Mouse (Mus musculus): ENCODE results near the gene Igdcc4. TPM values are rescaled to one million over a fixed set of nuclear protein-coding genes. Genes with fewer than 3 reads are reported as not detected.
A peak's percentile ranks its signal among the peaks of the same experiment; 100 is the strongest.

The Igdcc4 gene
- polyA plus RNA-seq, 1 experiment from 2014 or later: 11.0 TPM

GRCm38 (mm10) chr9:65113694-65114093, 12.4 kb downstream of the Igdcc4 start:
- WGBS: 69% methylated on average over 2 of the region's 2 CpGs
- Histone ChIP-seq H3K4me2 (no peak overlapping the region), H3K4me1 (peaks cover 24% of the 10 kb centered on the region), H3K9ac (no peak overlapping the region), H3K36me3 (peaks cover 22% of the 10 kb centered on the region), H3K27me3 (replicated peaks) (peaks cover 3% of the 10 kb centered on the region; the same call in 1 of the 2 replicates), H3K27ac (replicated peaks) (no peak overlapping the region), H3K4me3 (no peak overlapping the region), H3K9me3 (no peaks in the 10 kb centered on the region)
- no peak for ATAC-seq (ENCODE audit: extremely low read depth, insufficient number of reproducible peaks, low FRiP score, low TSS enrichment)

- Histone ChIP-seq H3K36me3 (peaks cover 26% of the 10 kb centered on the region), H3K4me2 (no peak overlapping the region), H3K27me3 (replicated peaks) (no peaks in the 10 kb centered on the region), H3K27ac (replicated peaks) (peak overlapping the region; percentile 65), H3K4me1 (peaks cover 11% of the 10 kb centered on the region), H3K9ac (peak overlapping the region; percentile 17; the same call in 1 of the 2 replicates), H3K4me3 (no peak overlapping the region), H3K9me3 (no peaks in the 10 kb centered on the region)
- ATAC-seq (ENCODE audit: extremely low read depth, insufficient number of reproducible peaks, low FRiP score, low TSS enrichment): no peak
- WGBS: 29% methylated on average over 2 of the region's 2 CpGs
Observed at GRCm38 (mm10) chr9:65115891-65116290, 14.6 kb downstream of the Igdcc4 start.

- H3K4me2 ChIP-seq: no peak overlapping the region
- no peak for ATAC-seq (ENCODE audit: extremely low read depth, insufficient number of reproducible peaks, low FRiP score, low TSS enrichment)
- peaks cover 13% of the 10 kb centered on the region for H3K4me1 ChIP-seq
- no peak overlapping the region for H3K9ac ChIP-seq
- no peak overlapping the region for H3K4me3 ChIP-seq
- no peaks in the 10 kb centered on the region for H3K9me3 ChIP-seq
- peaks cover 26% of the 10 kb centered on the region for H3K36me3 ChIP-seq
- H3K27ac ChIP-seq (replicated peaks): no peak overlapping the region
- H3K27me3 ChIP-seq (replicated peaks): peaks cover 12% of the 10 kb centered on the region
- 50% methylated on average over 2 of the region's 2 CpGs for WGBS
Observed at GRCm38 (mm10) chr9:65117516-65117915, 16.2 kb downstream of the Igdcc4 start.

GRCm38 (mm10) chr9:65120935-65121334, 19.6 kb downstream of the Igdcc4 start:
- H3K36me3 ChIP-seq: peaks cover 24% of the 10 kb centered on the region
- no peak for ATAC-seq (ENCODE audit: extremely low read depth, insufficient number of reproducible peaks, low FRiP score, low TSS enrichment)
- H3K9ac ChIP-seq: no peak overlapping the region
- 5% methylated on average over 3 of the region's 3 CpGs for WGBS
- H3K27me3 ChIP-seq (replicated peaks): peaks cover 45% of the 10 kb centered on the region
- peaks cover 19% of the 10 kb centered on the region for H3K4me1 ChIP-seq
- H3K4me2 ChIP-seq: no peak overlapping the region
- no peak overlapping the region for H3K27ac ChIP-seq (replicated peaks)
- no peaks in the 10 kb centered on the region for H3K9me3 ChIP-seq
- H3K4me3 ChIP-seq: no peak overlapping the region

- H3K9me3 ChIP-seq: no peaks in the 10 kb centered on the region
- ATAC-seq (ENCODE audit: extremely low read depth, insufficient number of reproducible peaks, low FRiP score, low TSS enrichment): no peak
- H3K27me3 ChIP-seq (replicated peaks): peaks cover 53% of the 10 kb centered on the region
- H3K36me3 ChIP-seq: peaks cover 36% of the 10 kb centered on the region
- 10% methylated on average over 18 of the region's 18 CpGs for WGBS
- 0 out of 2 replicates have a peak overlapping the region, but pooled peaks have one; percentile 44 for H3K9ac ChIP-seq
- H3K27ac ChIP-seq (replicated peaks): no peak overlapping the region
- H3K4me3 ChIP-seq: peak overlapping the region; percentile 20; the same call in 1 of the 2 replicates
- peak overlapping the region; percentile 52 for H3K4me2 ChIP-seq
- peaks cover 13% of the 10 kb centered on the region for H3K4me1 ChIP-seq
Observed at GRCm38 (mm10) chr9:65122545-65122944, 21.3 kb downstream of the Igdcc4 start.

GRCm38 (mm10) chr9:65123552-65124168, 22.4 kb downstream of the Igdcc4 start:
- H3K4me2 ChIP-seq: peak overlapping the region; percentile 79
- peak overlapping the region; percentile 74 for H3K9ac ChIP-seq
- H3K4me1 ChIP-seq: peaks cover 19% of the 10 kb centered on the region
- 2% methylated on average over 48 of the region's 48 CpGs for WGBS
- no peaks in the 10 kb centered on the region for H3K9me3 ChIP-seq
- ATAC-seq (ENCODE audit: extremely low read depth, insufficient number of reproducible peaks, low FRiP score, low TSS enrichment): no peak
- peaks cover 53% of the 10 kb centered on the region for H3K27me3 ChIP-seq (replicated peaks)
- peak overlapping the region; percentile 50 for H3K4me3 ChIP-seq
- peaks cover 26% of the 10 kb centered on the region for H3K36me3 ChIP-seq
- no peak overlapping the region for H3K27ac ChIP-seq (replicated peaks)

- Histone ChIP-seq H3K9ac (peak overlapping the region; percentile 37), H3K4me1 (peaks cover 14% of the 10 kb centered on the region), H3K4me2 (peak overlapping the region; percentile 66), H3K9me3 (no peaks in the 10 kb centered on the region), H3K36me3 (peaks cover 27% of the 10 kb centered on the region), H3K4me3 (peak overlapping the region; percentile 32), H3K27me3 (replicated peaks) (peaks cover 34% of the 10 kb centered on the region), H3K27ac (replicated peaks) (no peak overlapping the region)
- ATAC-seq (ENCODE audit: extremely low read depth, insufficient number of reproducible peaks, low FRiP score, low TSS enrichment): no peak; the same call in 1 of the 2 replicates
- WGBS: 9% methylated on average over 25 of the region's 25 CpGs
Observed at GRCm38 (mm10) chr9:65128123-65128815, 27.0 kb downstream of the Igdcc4 start.

- Histone ChIP-seq H3K4me3 (no peak overlapping the region), H3K36me3 (peaks cover 28% of the 10 kb centered on the region), H3K4me1 (peaks cover 6% of the 10 kb centered on the region), H3K9ac (no peak overlapping the region), H3K9me3 (no peaks in the 10 kb centered on the region), H3K27ac (replicated peaks) (no peak overlapping the region), H3K27me3 (replicated peaks) (peaks cover 21% of the 10 kb centered on the region), H3K4me2 (no peak overlapping the region)
- whole genome bisulfite sequencing: 71% methylated on average over 5 of the region's 5 CpGs
- no peak for ATAC-seq (ENCODE audit: extremely low read depth, insufficient number of reproducible peaks, low FRiP score, low TSS enrichment)
Observed at GRCm38 (mm10) chr9:65131717-65132116, 30.4 kb downstream of the Igdcc4 start.

- no peak overlapping the region for H3K4me3 ChIP-seq
- no peak overlapping the region for H3K9ac ChIP-seq
- no peaks in the 10 kb centered on the region for H3K4me1 ChIP-seq
- H3K27ac ChIP-seq (replicated peaks): no peak overlapping the region
- WGBS: 4% methylated on average over 10 of the region's 10 CpGs
- no peaks in the 10 kb centered on the region for H3K9me3 ChIP-seq
- H3K27me3 ChIP-seq (replicated peaks): peaks cover 26% of the 10 kb centered on the region
- H3K4me2 ChIP-seq: peak overlapping the region; percentile 47
- no peak for ATAC-seq (ENCODE audit: extremely low read depth, insufficient number of reproducible peaks, low FRiP score, low TSS enrichment)
- H3K36me3 ChIP-seq: peaks cover 21% of the 10 kb centered on the region
Observed at GRCm38 (mm10) chr9:65133739-65134138, 32.5 kb downstream of the Igdcc4 start.

- ATAC-seq (ENCODE audit: extremely low read depth, insufficient number of reproducible peaks, low FRiP score, low TSS enrichment): no peak
- H3K9me3 ChIP-seq: no peaks in the 10 kb centered on the region
- H3K4me1 ChIP-seq: peaks cover under 1% of the 10 kb centered on the region; the same call in 1 of the 2 replicates
- H3K4me2 ChIP-seq: no peak overlapping the region
- WGBS: 81% methylated on average over 4 of the region's 4 CpGs
- peaks cover 21% of the 10 kb centered on the region for H3K36me3 ChIP-seq
- H3K27ac ChIP-seq (replicated peaks): no peak overlapping the region
- H3K4me3 ChIP-seq: no peak overlapping the region
- peaks cover 40% of the 10 kb centered on the region for H3K27me3 ChIP-seq (replicated peaks)
- H3K9ac ChIP-seq: no peak overlapping the region
Observed at GRCm38 (mm10) chr9:65135126-65135525, 33.8 kb downstream of the Igdcc4 start.

GRCm38 (mm10) chr9:65140491-65140890, 39.2 kb downstream of the Igdcc4 start:
- WGBS: 3% methylated on average over 8 of the region's 8 CpGs
- peak overlapping the region; percentile 97 for H3K4me2 ChIP-seq
- ATAC-seq (ENCODE audit: extremely low read depth, insufficient number of reproducible peaks, low FRiP score, low TSS enrichment): no peak
- no peaks in the 10 kb centered on the region for H3K9me3 ChIP-seq
- H3K27ac ChIP-seq (replicated peaks): 0 out of 2 replicates have a peak overlapping the region, but pooled peaks have one; percentile 64
- peaks cover 3% of the 10 kb centered on the region for H3K36me3 ChIP-seq
- peak overlapping the region; percentile 85 for H3K9ac ChIP-seq
- H3K27me3 ChIP-seq (replicated peaks): peaks cover 59% of the 10 kb centered on the region
- peak overlapping the region; percentile 73 for H3K4me3 ChIP-seq
- peaks cover 15% of the 10 kb centered on the region for H3K4me1 ChIP-seq

Data from heart, embryonic 13.5 days (tissue).